Mouse (Mus musculus): ENCODE measurements around the gene Tbc1d22a.
"Not testable (repeated sequence)": the region's sequence is repeated elsewhere in the genome, so short reads cannot be mapped to it uniquely, and the experiment has no call there.

Gene Tbc1d22a

DNA sequence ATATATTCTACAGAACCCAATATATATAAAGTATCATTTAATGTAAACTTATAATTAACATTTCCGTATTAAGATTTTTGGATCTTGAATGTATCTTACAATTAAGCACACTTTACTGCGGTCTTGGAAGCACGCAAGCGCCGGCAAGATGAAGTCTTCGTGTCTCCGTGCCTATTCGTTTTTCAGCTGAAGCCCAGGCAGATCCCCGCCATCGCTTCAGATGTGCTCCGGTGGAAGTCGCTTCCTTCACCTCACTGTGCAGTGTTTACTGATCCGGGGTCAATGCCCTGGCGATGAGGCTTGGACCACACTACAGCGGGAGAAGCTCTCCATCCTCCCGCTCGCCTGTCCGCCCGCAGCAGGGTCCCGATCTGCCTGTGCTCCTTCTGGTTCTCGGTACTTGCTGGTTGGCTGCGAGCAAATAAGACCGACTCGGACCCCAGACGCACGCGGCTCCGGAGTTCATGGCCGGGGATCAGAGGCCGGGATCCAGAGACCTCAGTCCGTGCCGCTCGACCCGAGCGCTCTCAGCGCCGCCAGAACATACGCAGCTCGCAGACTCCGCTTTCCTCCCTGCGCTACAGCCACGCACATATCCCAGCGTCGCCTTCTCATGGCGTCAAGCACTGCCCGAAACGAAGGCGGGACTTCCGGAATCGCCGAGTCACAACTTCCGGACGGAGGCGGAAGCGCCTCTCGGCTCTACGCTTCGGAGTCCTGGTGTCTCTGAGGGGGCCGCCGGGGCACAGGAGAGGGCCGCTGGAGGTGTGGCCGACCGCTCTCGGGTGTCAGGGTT is at the start of gene Tbc1d22a:
Gene Tbc1d22a, plus strand, starts transcription at position 707 of the 796 bp plus-strand sequence.
- DNase-seq (ENCODE audit: low spot score in 2 of 2): peak; percentile 82 to 88

- no peak for DNase-seq (ENCODE audit: low spot score in 2 of 2)
Observed at GRCm38 (mm10) chr15:86164718-86165345, 49.4 kb upstream of the Tbc1d22a start.

DNA sequence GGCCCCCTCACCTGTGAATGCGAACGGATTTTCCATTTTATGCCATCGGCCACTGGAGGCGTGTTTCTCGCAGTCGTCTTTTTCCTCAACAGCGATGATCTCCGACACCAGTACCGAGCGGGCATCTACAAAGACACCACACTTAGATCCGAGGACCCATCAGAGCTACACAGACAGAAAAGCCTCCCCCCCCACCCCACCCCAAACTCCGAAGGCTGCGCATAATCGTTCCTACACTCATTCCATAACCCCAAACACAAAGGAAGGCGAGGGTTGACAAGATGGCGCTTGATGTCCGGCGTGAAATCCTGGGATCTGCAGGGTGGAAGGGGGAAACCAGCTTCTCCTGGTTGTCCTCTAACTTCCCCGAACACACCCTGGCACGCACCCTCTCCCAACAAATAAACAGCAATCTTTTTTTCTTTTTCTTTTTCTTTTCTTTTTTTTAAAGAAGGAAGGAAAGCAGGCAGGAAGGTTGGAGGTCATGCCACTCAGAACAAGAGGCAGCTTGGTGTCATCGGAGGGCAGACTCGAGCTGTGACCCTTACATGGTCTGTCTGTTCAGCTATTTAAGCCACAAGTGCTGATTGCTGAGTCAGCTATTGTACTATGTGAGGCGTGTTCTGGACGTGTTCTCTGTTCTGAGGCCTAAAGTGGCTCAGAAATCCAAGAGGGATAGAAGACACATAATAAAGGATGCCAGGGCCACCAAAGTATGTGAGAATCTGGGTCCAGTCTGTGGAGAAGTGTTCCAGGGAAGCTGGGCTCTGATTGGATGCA is 48.3 kb upstream of the Tbc1d22a start:
- no peak for DNase-seq (ENCODE audit: low spot score in 2 of 2)

GRCm38 (mm10) chr15:86167032-86167655 is 47.1 kb upstream of the Tbc1d22a start:
- DNase-seq (ENCODE audit: low spot score in 2 of 2): no peak

- DNase-seq (ENCODE audit: low spot score in 2 of 2): no peak
Observed at GRCm38 (mm10) chr15:86167787-86168504, 46.3 kb upstream of the Tbc1d22a start.

- no peak for DNase-seq (ENCODE audit: low spot score in 2 of 2)
Observed at GRCm38 (mm10) chr15:86168505-86168867, 45.8 kb upstream of the Tbc1d22a start.

DNA sequence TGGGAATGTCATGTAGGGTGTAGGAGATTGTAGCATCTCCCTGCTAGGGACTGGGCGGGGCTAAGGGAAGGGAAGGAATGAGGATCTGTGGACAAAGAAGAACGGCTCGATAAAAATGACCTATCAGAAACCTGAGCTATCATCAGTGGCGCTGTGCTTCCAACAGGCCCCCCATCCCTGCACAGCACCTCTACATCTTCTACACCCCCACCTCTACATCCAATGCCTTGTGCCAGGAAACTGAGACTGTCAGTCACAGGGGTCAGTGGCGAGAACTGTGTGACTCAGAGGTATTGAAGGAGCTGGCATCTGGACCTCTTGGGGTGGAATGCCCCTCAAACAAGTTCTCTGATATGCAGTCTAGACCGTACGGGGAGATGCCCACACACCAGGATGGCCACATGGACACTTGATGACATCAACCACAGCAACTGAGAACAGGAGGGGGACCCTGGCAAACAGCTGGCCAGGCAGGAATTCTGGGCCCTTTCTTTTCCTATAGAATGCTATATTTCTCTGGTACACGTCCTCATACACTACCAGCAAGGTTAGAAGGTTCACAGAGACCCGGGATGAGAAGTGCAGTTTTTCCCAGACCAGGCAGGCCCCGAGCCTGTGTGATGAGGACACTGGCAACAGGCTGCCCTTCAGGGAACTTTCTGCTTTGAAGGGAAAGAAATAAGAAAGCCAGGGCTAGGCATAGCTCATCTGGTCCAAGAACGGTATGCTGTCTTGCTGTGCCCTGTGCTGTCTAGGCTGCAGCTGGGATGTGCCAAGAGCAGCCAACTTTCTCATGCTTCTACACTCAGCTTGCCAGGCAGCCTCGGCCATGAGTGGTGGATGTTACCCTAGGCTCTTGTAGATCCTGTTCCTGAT is 45.1 kb upstream of the Tbc1d22a start:
- no peak for DNase-seq (ENCODE audit: low spot score in 2 of 2)

DNA sequence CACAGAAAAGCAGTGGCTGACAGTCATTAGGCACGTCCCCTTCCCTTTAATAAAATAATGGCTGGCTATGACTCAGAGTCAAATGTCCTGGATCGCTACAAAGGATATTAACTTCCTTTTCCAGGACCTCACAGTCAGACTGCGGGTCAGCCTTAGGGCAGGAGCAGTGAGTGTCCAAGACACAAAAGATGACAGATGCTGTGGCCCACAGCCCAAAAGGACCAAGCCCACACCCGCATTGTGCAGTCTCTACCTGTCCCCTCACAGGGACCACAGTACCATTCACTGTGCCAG is 44.5 kb upstream of the Tbc1d22a start:
- DNase-seq (ENCODE audit: low spot score in 2 of 2): no peak

- DNase-seq (ENCODE audit: low spot score in 2 of 2): no peak
Observed at GRCm38 (mm10) chr15:86171316-86171715, 42.9 kb upstream of the Tbc1d22a start.

GRCm38 (mm10) chr15:86172124-86172523 is 42.1 kb upstream of the Tbc1d22a start:
- DNase-seq (ENCODE audit: low spot score in 2 of 2): no peak

DNA sequence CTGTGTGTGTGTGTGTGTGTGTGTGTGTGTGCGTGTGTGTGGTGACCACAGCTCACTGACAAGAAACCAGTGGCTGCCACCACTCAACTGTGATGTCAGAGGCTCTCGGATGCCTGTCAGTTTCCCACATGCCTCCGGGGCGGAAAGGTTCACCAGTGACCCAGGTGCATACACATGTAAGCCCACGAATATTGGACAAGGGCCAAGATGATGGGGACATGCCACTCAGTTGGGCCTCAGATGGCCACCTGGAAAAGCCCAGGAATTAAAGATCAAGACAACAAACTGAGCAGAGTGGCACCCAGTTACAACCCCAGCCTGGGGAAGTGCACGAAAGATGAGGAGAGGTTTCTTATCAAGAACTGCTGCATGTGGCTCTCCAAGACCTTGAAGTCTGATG is 41.7 kb upstream of the Tbc1d22a start:
- DNase-seq (ENCODE audit: low spot score in 2 of 2): no peak

DNA sequence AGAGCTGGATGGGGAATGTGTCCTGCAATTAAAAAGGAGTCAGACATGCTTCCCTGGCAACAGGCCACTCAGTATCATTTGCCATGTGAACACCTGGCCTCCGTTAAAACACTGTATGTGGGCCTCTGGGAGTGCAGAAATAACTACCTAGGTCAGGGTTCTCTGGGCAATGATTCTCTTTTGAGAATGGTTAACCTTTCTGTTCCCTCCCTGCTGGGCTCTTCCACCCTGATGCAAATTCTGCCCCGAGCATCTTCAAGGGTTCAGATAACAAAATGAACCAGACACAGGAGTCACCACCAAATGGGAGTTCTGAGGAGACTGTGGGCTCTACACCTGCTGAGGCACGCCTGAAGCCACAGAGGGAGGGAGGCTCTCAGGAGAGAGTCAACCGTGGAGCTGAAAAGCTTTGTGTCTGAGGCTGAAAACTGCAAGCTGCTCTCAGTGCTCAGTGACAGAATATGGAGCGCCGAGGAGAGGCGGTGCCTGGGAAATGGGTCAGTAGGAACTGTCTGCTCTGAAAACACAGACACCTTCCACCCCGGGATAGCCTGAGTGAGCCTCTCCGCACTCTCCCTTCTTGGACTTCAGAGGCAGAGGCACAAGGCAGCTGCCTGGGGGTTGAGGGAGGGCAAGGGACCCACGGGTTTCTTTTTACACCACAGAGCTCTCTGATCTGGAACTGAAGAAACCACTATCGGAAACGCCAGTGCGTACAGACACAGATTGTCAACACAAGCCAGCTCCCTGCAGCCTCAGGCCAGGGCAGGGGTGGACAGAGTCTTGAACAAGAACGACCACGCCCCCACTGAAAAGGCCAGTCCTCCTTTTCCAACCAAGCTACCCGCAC is 40.9 kb upstream of the Tbc1d22a start:
- no peak for DNase-seq (ENCODE audit: low spot score in 2 of 2)

GRCm38 (mm10) chr15:86175253-86176050 is 38.8 kb upstream of the Tbc1d22a start:
- DNase-seq (ENCODE audit: low spot score in 2 of 2): no peak

DNA sequence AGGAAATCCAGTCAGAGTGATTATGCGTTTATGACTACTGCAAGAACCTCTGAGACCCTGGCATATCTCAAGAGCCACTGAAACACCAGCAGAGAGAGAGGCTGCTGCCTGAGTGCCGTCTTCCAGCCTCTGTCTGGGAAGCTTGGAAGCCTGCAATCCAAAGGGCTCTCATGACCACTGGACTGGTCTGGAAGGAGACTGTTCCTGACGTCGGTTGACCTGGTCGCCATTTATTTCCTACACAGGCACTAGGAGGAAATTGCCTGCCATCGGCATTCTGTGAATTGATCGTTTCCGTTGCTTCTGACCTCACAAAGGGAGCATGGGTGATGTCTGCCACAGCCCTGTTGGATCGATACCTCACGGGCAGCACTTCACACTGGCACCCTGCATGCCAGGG is 38.1 kb upstream of the Tbc1d22a start:
- DNase-seq (ENCODE audit: low spot score in 2 of 2): no peak

GRCm38 (mm10) chr15:86176771-86177702 is 37.2 kb upstream of the Tbc1d22a start:
- no peak for DNase-seq (ENCODE audit: low spot score in 2 of 2)

DNA sequence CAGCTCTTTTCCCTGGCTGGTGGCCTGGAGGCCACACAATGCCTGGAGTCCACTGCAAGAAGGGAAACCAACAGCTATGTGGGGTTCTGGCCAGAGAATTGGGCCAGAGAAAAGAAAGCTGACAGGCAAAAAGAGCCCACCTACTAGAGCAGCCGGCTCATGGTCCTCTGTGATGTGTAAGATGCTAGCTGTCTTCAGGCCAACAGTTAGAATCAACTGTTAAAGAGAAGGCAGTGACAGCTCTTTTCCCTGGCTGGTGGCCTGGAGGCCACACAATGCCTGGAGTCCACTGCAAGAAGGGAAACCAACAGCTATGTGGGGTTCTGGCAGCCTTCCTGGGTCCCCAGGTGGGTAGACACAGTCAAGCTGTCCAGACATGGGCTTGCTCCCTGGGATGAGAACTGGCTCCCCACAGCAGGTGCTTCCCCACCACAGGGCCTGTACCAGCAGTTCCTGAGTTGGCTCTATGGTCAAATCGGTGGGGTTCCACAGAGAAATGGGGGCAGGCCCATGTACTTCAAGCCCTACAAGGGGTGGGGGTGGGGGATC is 36.5 kb upstream of the Tbc1d22a start:
- not testable (repeated sequence) for DNase-seq (ENCODE audit: low spot score in 2 of 2)

DNA sequence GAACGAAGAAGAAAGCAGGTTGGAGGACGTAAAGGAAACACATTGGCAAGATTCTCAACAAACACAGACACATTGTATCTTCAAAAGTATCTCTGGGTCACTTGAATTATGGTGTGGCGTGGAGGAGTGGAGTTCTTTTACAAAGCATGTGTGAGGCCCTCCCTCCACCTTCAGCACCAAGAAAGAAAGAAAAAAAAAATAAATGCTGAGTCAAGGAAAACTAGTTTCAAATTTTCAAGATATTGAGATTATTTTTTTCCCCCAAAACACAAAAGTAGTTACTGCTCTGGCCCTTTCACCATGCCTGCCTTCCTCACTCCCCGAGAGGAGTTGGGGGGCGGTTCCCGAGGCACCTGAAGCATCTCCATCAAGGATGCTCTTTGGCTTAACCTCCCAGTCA is 35.7 kb upstream of the Tbc1d22a start:
- no peak for DNase-seq (ENCODE audit: low spot score in 2 of 2)

DNA sequence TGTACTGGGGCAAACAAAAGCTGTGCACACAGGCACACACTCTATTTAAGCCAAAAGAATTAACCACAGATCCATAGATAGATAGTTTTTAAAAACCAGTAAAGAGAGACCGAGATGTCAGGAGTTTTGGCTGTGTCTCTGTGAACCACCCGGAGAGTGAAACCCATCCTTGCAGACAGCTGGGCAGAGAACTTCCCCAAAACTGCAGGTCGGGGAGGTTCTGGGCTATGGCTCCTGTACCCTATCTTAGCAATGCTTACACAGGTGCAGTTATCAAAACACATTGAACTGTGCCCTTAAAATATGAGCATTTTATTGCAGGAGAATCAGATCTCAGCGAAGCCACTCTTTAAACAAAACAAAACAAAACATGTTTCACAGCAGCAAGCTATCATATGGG is 33.8 kb upstream of the Tbc1d22a start:
- DNase-seq (ENCODE audit: low spot score in 2 of 2): no peak

All from frontal cortex, postnatal 25 days (tissue).